Mouse (Mus musculus) left cerebral cortex, postnatal 10 days (tissue): ENCODE results near the gene Prpf6. TPM values are rescaled to one million over a fixed set of nuclear protein-coding genes. Genes with fewer than 3 reads are reported as not detected.

Experiments
- DNase-seq, 2 experiments: peaks; one replicate each; pipeline ENCODE4 v3.0.0; 2021 to 2022; ENCODE audit warnings: low spot score in 2 of 2, mixed read lengths in 1 of 2; ENCODE audit errors: extremely low spot score in 1 of 2
- intact Hi-C: fragments of 180-260 bp; cut with DNase I; formaldehyde crosslinking; loops from one replicate; pipeline ENCODE4 v1.15.1; 2025
- total RNA-seq, 2 experiments: library from RNA; stranded (reverse); gene quantifications; 2 replicates each; pipeline ENCODE4 v1.2.3; 2021

Prpf6 gene
- total RNA-seq, 2 experiments from 2014 or later = 44.9 to 48.8 TPM

GRCm38 (mm10) chr2:181673501-181673900, 81.8 kb downstream of the Prpf6 start:
- intact Hi-C loops = loop anchor here (10.0 kb wide), 1 partner anchor 279 kb away; no protein-coding TSS in a partner anchor
- peak in 1 of 2 experiments; percentile 62 for DNase-seq

- intact Hi-C loops = loop anchor here (5.0 to 10.0 kb wide), 2 partner anchors 33 to 280 kb away; no protein-coding TSS in a partner anchor
- DNase-seq = no peak
These were observed 83.3 kb downstream of the Prpf6 start for GRCm38 (mm10) chr2:181674934-181675333.

GRCm38 (mm10) chr2:181675454-181675853, 83.8 kb downstream of the Prpf6 start:
- intact Hi-C loops = loop anchor here (5.0 to 10.0 kb wide), 2 partner anchors 33 to 281 kb away; no protein-coding TSS in a partner anchor
- DNase-seq = peak in 1 of 2 experiments; percentile 93

DNA sequence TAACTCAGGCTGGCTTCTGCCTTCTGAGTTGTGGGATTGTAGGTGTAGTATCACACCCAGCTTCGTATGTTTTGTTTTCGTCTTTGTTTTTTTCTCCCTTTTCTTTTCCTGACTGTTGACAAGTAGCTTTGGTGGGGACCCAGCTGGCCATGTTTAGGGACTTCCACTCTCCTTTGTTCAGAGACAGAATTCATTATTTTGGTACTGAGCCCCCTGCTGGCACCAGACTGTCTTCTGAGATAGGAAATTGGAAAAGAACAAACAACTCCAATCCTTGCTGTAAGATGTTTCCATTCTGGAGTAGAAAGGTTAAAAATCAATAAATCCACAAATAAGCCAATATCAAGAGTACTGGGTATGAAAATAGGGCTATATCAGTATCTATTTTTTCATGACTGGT, 84.8 kb downstream of the Prpf6 start:
- intact Hi-C loops = loop anchor here (5.0 to 10.0 kb wide), 2 partner anchors 34 to 282 kb away; no protein-coding TSS in a partner anchor
- no peak for DNase-seq

GRCm38 (mm10) chr2:181677096-181677754, 85.6 kb downstream of the Prpf6 start:
- intact Hi-C loops = loop anchor here (5.0 to 10.0 kb wide), 2 partner anchors 35 to 282 kb away; no protein-coding TSS in a partner anchor

DNA sequence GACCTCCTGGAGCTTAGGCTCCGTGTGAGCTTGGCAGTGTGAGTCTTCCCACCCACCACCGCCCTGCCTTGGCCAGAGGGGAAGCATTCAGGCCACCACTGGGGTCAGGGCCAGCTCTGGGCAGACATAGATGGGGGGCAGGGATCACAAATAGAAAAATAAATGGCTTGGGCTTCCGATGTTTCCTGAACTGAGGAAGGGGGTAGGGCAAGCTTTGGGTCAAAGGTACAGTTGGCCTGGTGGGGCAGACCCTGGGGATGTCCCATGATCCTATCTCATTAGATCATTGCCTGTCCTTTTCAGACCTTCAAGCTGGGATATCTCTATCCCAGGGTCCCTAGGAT, 86.1 kb downstream of the Prpf6 start:
- DNase-seq = no peak
- intact Hi-C loops = loop anchor here (5.0 to 10.0 kb wide), 2 partner anchors 35 to 283 kb away; no protein-coding TSS in a partner anchor

More at GRCm38 (mm10) chr2:181677096-181677754, 85.6 kb downstream of the Prpf6 start:
- DNase-seq = peak in 1 of 2 experiments; percentile 78

- DNase-seq = peak; percentile 74 to 82
- intact Hi-C loops = loop anchor here (5.0 to 10.0 kb wide), 2 partner anchors 36 to 284 kb away; no protein-coding TSS in a partner anchor
These were observed 87.1 kb downstream of the Prpf6 start for GRCm38 (mm10) chr2:181678780-181679179.

DNA sequence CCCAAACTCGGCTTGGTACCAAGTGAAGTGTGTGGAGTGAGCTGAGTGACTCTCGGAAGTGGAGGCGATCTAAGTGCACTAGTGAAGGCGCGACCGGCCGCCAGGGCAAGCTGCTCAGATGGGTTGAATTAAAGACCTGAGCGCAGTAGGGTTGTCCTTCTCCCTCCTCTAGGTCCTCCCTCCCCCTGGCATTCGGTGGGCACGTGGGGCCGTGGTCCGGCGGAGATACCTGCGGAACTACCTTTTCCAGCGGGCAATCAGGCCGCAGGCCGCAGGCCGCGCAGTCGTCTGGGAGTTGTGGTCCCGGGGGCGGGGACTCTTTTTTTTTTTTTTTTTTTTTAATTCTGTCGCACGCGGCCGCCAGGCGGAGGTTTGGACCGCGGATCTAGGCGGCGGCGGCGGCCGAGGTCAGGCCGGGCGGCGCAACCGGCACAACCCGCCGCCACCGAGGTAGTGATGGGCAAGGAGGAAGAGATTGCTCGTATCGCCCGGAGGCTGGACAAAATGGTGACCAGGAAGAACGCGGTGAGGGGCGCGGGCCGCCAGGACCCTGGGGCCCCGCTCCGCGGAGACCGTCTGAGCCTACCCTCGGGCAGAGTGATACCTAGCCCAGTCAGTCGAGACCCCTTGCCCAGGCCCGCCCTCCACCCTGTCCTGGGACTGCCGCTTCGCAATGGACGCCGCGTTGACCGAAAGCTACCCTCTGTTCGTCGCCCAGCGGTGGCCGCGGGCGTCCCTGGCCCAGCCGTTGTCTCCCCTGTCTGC, 88.5 kb downstream of the Prpf6 start, which contains the start of gene Tcea2:
Gene Tcea2 (plus strand): TSS at position 360 of the 765 bp plus-strand sequence.
- intact Hi-C loops = loop anchor here (5.0 to 10.0 kb wide), 2 partner anchors 38 to 285 kb away; no protein-coding TSS in a partner anchor
- DNase-seq = peak; percentile 58 to 82

DNA sequence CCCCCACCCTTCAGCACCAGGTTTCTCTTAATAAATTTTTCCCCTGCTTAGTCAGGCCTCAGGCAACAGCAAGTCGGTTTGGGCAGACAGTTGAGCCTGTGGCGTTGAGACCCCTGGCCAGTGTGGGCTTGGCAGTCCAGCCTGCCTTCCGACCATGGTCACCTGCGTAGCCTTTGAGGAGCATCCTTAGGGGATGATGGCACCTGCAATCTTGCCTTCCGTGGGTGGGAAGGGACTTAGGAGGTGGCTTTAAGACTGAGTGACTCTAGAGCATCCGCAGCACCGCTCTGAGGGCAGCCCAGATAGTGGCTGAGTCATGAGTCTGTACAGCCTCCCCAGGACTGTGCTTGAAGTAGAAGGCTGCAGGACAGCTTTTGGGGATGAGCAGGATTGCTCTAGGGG, 89.0 kb downstream of the Prpf6 start:
- intact Hi-C loops = no loop called here
- peak in 1 of 2 experiments; percentile 40 for DNase-seq

- DNase-seq = peak in 1 of 2 experiments; percentile 1
- intact Hi-C loops = no loop called here
These were observed 90.3 kb downstream of the Prpf6 start for GRCm38 (mm10) chr2:181681978-181682377.

GRCm38 (mm10) chr2:181683381-181683780, 91.7 kb downstream of the Prpf6 start:
- DNase-seq = peak in 1 of 2 experiments; percentile 23
- intact Hi-C loops = no loop called here

DNA sequence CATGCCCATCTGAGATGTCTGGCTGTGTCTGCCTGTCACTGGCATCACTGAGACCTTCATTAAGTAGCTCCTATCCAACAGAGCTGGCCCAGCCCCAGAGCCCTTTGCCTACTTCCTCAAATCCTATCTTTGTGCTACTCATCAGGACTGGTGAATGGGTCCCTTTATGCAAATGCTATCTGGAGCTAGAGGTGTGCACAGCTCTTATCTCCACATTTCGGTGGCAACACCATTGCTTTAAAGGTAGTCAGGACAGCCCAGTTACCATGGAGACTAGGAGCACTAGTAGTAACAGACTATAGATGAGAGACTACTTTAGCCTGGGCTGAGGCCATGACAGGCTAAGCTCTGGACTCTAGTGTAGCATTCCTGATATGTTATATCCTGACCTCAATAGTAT, 93.0 kb downstream of the Prpf6 start:
- intact Hi-C loops = no loop called here
- peak in 1 of 2 experiments; percentile 9 for DNase-seq

DNA sequence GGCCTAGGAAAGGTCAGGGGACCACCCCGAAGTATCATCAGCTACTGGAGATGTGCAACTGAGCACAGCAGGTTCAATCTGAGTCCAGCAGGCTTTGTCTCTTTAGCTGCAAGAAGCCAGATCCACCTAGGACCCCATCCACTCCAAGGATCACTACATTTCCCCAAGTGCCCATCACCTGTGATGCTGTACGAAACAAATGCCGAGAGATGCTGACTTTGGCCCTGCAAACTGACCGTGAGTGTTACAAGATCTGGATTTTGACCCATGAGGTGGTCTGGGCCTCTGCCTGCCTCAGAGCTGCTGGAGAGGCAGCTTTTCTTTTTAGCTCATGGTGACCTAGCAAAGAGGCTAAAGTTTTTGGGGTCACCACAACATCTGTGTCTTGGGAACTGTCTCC, 94.0 kb downstream of the Prpf6 start:
- DNase-seq = peak in 1 of 2 experiments; percentile 6
- intact Hi-C loops = no loop called here

DNA sequence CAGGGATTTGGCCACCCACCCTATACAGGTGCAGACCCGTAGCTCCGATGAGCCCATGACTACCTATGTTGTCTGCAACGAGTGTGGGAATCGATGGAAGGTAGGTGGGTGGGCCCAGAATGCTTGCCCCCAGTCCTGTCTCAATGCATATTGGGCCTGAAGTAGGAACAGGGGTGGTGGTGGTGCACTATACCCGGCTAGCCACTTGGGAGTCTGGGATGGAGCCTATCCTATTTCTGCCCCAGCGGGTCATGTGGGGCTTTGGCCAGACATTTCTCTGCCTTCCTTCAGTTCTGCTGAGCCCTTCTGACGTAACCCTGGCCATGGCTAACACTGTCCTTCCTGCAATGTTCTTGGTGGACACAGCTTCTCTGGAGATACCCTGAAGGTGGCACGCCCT, 95.9 kb downstream of the Prpf6 start:
- intact Hi-C loops = no loop called here
- DNase-seq = peak in 1 of 2 experiments; percentile 9

GRCm38 (mm10) chr2:181689466-181690160, 97.9 kb downstream of the Prpf6 start:
- DNase-seq = peak in 1 of 2 experiments; percentile 50
- intact Hi-C loops = no loop called here

GRCm38 (mm10) chr2:181691083-181691482, 99.4 kb downstream of the Prpf6 start:
- no peak for DNase-seq
- intact Hi-C loops = no loop called here

DNA sequence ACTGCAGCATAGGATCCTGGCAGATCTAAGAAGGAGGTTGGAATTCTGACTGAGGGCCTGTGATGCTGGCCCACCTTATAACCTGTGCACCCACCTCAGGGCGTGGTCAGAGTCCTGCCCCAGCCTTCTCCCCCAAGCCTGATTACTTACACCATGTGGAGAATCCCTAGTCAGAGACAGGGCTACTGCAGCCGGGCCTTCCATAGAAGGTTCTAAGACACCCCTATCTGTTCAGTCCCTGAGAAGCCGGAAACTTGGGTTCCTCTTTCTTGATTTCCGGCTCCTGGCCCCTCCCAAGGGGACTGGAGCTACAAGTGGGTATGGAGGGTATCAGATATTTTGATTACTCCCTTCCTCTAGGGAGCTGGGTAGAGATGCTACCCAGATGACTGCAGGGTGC, 99.9 kb downstream of the Prpf6 start:
- DNase-seq = no peak
- intact Hi-C loops = no loop called here

DNA sequence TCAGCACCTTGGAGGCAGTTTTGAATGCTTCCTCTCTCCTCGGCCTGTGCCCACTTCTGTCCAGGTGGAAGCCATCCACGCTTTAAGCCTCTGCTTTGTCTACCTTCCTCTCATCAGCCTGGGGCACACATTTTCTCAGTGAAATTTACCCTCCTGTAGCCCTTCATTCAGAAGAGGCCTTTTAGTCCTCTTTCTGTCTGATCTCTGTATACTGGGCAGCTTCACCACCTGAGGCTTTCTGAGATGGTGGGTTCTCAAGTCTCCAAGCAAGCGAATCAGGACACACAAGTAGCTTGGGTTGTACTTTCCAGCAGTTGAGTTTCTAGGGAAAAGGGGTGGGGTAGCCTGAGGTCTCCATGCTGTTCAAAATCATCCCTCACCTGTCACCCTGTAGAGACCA, 100.6 kb downstream of the Prpf6 start:
- intact Hi-C loops = no loop called here
- no peak for DNase-seq
